Mouse (Mus musculus): ENCODE measurements around the gene Hlcs.

DNA sequence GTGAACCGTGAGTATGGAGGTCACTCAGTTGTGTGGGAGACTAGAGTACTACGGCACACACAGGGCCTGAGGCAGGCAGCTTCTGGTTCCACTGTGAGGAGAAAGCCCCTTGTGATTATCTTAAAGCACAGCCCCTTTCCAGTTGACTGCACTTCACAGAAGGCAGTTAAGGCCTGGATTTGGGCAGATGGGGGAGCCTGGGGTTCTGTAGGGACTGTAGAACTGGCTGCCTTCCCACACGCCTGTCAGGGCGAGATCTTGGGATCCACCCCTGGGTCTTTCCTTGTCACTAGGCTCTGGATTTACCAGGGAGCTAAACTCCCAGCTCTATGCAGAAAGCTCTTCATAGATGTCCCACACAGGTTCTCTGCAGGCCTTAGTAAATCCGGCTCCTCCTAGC lies 17.1 kb upstream of the Hlcs start:
- no peak for TF ChIP-seq CTCF (IDR thresholded peaks at IDR 0.05; ENCODE audit: low read depth, low read length)
- TF ChIP-seq GATA1 (IDR thresholded peaks at IDR 0.05; ENCODE audit: borderline replicate concordance, low read length): no peak
- peak; percentile 47 for TF ChIP-seq TAL1 (conservative IDR thresholded peaks at IDR 0.05; ENCODE audit: low read depth, low read length)
- no peak for TF ChIP-seq GATA2 (IDR thresholded peaks at IDR 0.05; ENCODE audit: borderline replicate concordance, low read depth, low read length)

Data from G1E (cell line).